Mouse (Mus musculus) gastrocnemius, adult 8-10 months (tissue): Measurements from ENCODE around the gene Ddx39. TPM values are rescaled to one million over a fixed set of nuclear protein-coding genes. Genes with fewer than 3 reads are reported as not detected.

Experiments used
- DNase-seq, 2 experiments: peaks; one replicate each; pipeline ENCODE4 v3.0.0; 2022; ENCODE audit warnings: low spot score in 2 of 2
- microRNA-seq: library from miRNA; unstranded; fragments of <30 nt; microRNA quantifications from one replicate; pipeline ENCODE4 v1.2.0, GENCODE M21; 2022
- total RNA-seq, 4 experiments: library from RNA; stranded (reverse); gene quantifications; 2 replicates each; pipeline ENCODE4 v1.2.4; 2022

Gene Ddx39
- total RNA-seq, 4 experiments from 2014 or later, result 10.6 to 12.0 (median 11.7) TPM

GRCm38 (mm10) chr8:83765663-83766062 lies 50.7 kb downstream of the Ddx39 start:
- no peak for DNase-seq

- no peak for DNase-seq
Observed at GRCm38 (mm10) chr8:83767442-83767841, 52.5 kb downstream of the Ddx39 start.

- DNase-seq, result no peak
Observed at GRCm38 (mm10) chr8:83768526-83768925, 53.5 kb downstream of the Ddx39 start.

DNA sequence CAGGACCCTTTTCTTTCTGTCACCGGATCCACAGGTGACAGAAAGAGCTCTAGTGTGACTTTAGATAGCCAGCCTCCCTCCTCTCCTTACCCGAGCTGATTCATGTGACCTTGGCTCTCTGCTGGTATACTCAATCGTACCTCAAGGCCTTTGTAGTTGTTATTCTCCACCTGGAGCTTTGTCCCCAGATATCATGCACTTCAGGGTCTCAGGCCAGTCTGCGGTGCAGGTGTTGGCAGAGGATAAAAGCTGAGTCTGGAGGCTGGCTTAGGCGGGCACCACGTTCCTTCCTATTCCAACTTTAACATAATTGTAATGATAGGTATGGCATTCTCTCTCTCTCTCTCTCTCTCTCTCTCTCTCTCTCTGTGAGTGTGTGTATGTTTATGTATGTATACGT lies 54.7 kb downstream of the Ddx39 start:
- no peak for DNase-seq

GRCm38 (mm10) chr8:83770669-83771068 lies 55.7 kb downstream of the Ddx39 start:
- no peak for DNase-seq

DNA sequence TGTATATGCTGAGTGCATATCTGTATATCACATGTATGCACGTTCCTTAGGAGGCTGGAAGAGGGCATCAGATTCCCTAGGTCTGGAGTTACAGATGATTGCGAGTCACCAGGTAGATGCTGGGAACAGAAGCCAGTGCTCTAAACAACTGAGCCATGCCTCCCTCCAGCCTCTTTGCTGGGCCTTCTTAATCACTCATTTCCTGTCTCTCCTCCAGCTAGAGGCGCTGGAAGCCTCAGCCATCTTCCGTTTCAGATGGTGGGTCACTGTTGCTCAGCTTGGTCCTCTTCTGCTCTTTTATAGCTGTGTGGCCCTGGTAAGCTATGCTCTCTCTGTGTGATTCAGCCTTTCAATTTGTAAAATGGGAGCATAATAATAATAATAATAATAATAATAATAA lies 56.8 kb downstream of the Ddx39 start:
- DNase-seq, result no peak

DNA sequence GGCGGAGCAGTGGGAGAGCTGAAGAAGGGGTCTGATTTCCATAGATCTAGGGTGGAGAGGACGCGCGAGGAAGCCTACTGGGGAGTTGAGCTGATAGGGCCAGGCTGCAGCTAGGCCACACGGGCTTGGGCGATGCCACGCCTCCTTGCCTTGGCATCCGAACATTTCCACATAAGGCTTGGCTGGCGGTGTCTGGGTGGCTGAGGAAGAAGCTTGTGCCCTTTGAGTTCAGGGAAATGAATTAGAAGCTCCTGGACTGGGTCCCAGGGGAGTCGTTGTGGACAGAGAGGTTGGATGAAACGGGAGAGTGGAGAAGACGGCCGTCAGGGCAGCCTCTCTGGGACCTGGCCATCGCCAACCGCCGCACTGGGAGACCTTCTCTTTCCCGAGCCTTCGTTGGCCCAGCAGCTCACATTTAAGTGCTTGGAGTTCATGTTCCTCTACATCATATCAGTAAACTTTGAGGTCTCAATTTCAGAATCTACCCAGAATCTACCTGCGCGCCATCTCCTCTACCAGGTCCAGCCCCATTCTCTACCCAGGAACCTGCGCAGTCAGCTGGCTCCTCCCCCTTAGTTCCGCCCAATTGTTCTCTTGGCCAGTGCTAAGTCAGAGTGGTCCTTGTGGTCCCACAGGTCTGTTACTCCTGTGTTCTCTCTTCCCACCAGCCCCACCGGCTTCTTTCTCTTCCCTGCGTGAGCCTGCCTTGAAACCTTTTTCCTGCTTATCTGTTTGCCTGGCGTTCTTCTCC lies 57.9 kb downstream of the Ddx39 start:
- peak; percentile 33 to 50 for DNase-seq

DNA sequence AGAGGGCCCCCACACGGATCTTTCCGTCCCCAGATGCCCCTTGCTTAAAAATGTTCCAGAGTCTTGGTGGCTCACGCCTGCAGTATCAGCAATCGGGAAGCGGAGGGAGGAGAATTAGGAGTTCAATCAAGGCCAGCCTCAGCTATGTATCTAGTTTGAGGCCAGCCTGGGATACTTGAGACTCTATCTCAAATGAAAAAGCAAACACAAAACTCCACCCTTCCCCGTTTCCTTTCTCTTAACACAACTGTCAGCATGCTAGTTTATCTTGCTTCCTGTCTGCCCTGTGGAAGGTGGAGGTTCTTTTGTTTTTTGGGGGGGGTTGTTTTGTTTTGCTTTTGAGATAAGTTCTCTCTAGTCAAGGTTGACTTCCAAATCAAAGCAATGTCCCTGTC lies 58.5 kb downstream of the Ddx39 start:
- no peak for DNase-seq

GRCm38 (mm10) chr8:83774221-83774620 lies 59.2 kb downstream of the Ddx39 start:
- no peak for DNase-seq

Small RNAs within 50 kb of the gene (microRNA-seq; reads per million reads assigned to microRNA genes)
- not detected for gene Mir1668

Other genes starting within 250 kb of the Ddx39 start
- not detected for gene Olfr370, start 179.4 kb upstream of the Ddx39 start, total RNA-seq
- gene Ndufb7, start 148.5 kb upstream of the Ddx39 start, total RNA-seq, result 100 to 1,000 TPM; 262 to 329 (median 295) TPM
- 100 to 1,000 TPM; 461 to 506 (median 481) TPM for gene Tecr, start 107.2 kb upstream of the Ddx39 start, total RNA-seq
- 1 to 10 TPM; 3.6 to 7.9 (median 3.8) TPM for gene Dnajb1, start 107.0 kb upstream of the Ddx39 start, total RNA-seq
- gene Gipc1, start 62.5 kb upstream of the Ddx39 start, total RNA-seq, result 10 to 100 TPM; 14.5 to 18.1 (median 17.6) TPM
- under 1 TPM in 2 of 4 experiments, not detected in 2; 0.15 to 0.16 TPM for gene Ptger1, start 48.5 kb upstream of the Ddx39 start, total RNA-seq
- 10 to 100 TPM; 23.2 to 24.1 (median 23.6) TPM for gene Pkn1, start 16.0 kb upstream of the Ddx39 start, total RNA-seq
- 10 to 100 TPM; 14.6 to 17.2 (median 15.6) TPM for gene Adgre5, start 26.1 kb downstream of the Ddx39 start, total RNA-seq
- 10 to 100 TPM in 2 of 4 experiments, 1 to 10 TPM in 2; 9.8 to 17.5 (median 12.5) TPM for gene Adgrl1, start 184.9 kb downstream of the Ddx39 start, total RNA-seq
- gene Gm10644, start 240.0 kb downstream of the Ddx39 start, total RNA-seq, result under 1 TPM; 0.24 to 0.94 (median 0.58) TPM
- gene Asf1b, start 240.3 kb downstream of the Ddx39 start, total RNA-seq, result under 1 TPM; 0.31 to 0.56 (median 0.41) TPM